Mouse (Mus musculus): Measurements from ENCODE around the gene Fmc1.

- TF ChIP-seq EP300 (IDR thresholded peaks at IDR 0.05; ENCODE audit: low read depth) (no peak), CTCF (IDR thresholded peaks at IDR 0.05; ENCODE audit: low read depth) (peak; percentile 99)
Measured at GRCm38 (mm10) chr6:38534640-38535365, 1.5 kb downstream of the Fmc1 start.
